Mouse (Mus musculus): ENCODE measurements at regions not wholly inside any gene's neighbourhood (a gene's known extent, or its start where the extent isn't known, plus 50 kb on each side); places are given as distances from the start of the nearest gene placed in this dataset.

DNA sequence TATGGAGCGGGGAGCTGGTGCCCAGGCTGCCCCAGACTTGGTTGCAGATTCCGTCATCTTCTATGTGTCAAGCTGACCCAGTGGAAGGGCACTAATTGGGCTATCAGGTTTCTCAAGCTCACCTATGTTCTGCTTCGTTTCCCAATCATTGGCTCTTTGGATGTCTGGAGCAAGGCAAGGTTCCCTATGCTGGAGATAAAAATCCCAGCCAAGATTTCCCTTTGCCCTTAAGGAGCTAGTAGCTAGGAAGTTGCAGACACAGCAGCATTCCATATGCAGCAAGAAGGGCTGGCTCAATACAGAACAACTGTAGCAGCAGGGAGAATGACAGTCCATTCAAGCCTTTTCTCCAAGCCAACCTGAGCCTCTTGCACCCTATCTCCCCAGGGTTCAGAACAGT, 159.2 kb upstream of the Zfp706 start:
- Histone ChIP-seq H3K4me3 (ENCODE audit: low read depth, low read length) (no peak overlapping the region), H3K27me3 (replicated peaks; ENCODE audit: insufficient read depth, low read length) (no peaks in the 10 kb centered on the region), H3K4me1 (ENCODE audit: insufficient read depth, low read depth, low read length) (no peaks in the 10 kb centered on the region), H3K9ac (replicated peaks; ENCODE audit: low read depth) (no peak overlapping the region), H3K27ac (ENCODE audit: low read length) (no peak overlapping the region), H3K4me2 (replicated peaks; ENCODE audit: low read depth, low read length) (no peak overlapping the region), H3K36me3 (ENCODE audit: insufficient read depth, low read length) (no peaks in the 10 kb centered on the region), H3K9me3 (ENCODE audit: low read length) (no peaks in the 10 kb centered on the region)
- TF ChIP-seq CTCF (IDR thresholded peaks at IDR 0.05) (no peak), EP300 (IDR thresholded peaks at IDR 0.05) (no peak)
- WGBS = 79% methylated on average over 3 of the region's 3 CpGs
- ATAC-seq (no peak), DNase-seq (ENCODE audit: low spot score) (no peak)

DNA sequence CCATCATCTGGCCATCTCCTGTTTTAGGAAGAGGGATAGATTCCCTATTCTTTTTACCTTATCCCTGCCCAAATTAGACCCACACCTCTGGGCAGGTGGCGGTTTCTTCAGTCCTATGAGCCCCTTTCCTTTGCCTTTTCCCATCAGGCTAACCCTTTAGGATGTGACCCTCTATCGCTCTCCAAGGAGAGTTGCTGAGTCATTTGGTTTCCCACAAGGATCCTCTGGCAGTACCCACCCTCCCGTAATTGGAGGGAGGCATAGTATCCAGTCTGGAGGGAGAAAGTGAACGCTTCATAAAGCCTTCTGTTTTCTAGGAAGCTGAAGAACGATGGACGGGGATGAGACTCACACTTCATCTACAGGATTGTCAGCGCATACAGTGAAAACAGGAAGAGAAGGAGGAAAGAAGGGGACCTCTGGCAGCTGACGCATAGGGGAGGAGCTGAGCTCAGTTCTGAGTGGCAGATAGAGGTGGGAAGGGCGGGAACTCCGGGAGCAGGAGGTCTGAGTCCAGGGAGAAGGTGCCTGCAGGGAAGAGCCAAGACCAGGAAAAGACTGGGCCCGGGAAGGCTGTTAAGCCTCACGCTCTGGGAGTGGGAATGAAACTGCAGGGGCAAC, 158.4 kb upstream of the Zfp706 start:
- H3K4me3 ChIP-seq (ENCODE audit: low read depth, low read length) = no peak overlapping the region
- no peak overlapping the region for H3K9ac ChIP-seq (replicated peaks; ENCODE audit: low read depth)
- H3K27me3 ChIP-seq (replicated peaks; ENCODE audit: insufficient read depth, low read length) = no peaks in the 10 kb centered on the region
- no peaks in the 10 kb centered on the region for H3K36me3 ChIP-seq (ENCODE audit: insufficient read depth, low read length)
- peak overlapping the region; percentile 40 for H3K4me2 ChIP-seq (replicated peaks; ENCODE audit: low read depth, low read length)
- H3K9me3 ChIP-seq (ENCODE audit: low read length) = no peaks in the 10 kb centered on the region
- TF ChIP-seq EP300 (IDR thresholded peaks at IDR 0.05) (no peak), CTCF (IDR thresholded peaks at IDR 0.05) (no peak)
- ATAC-seq = peak; percentile 80
- peak; percentile 62 for DNase-seq (ENCODE audit: low spot score)
- no peaks in the 10 kb centered on the region for H3K4me1 ChIP-seq (ENCODE audit: insufficient read depth, low read depth, low read length)
- no peak overlapping the region for H3K27ac ChIP-seq (ENCODE audit: low read length)
- 11% methylated on average over 12 of the region's 12 CpGs for WGBS

DNA sequence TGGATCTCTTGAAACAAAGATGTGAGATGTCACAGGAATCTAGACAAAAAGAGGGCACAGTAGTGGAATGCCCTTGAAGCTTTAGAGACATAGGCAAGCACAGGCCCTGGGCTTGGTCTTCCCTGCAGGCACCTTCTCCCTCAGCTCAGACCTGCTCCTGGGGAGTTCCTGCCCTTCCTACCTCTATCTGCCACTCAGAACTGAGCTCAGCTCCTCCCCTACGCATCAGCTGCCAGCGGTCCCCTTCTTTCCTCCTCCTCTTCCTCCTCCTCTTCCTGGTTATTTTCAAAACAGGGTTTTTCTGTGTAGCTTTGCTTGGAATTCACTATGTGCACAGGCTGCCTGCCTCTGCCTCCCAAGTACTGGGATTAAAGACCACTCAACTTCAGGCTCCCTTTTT, 157.6 kb upstream of the Zfp706 start:
- no peaks in the 10 kb centered on the region for H3K27me3 ChIP-seq (replicated peaks; ENCODE audit: insufficient read depth, low read length)
- H3K4me2 ChIP-seq (replicated peaks; ENCODE audit: low read depth, low read length) = no peak overlapping the region
- TF ChIP-seq CTCF (IDR thresholded peaks at IDR 0.05) (no peak), EP300 (IDR thresholded peaks at IDR 0.05) (no peak)
- H3K36me3 ChIP-seq (ENCODE audit: insufficient read depth, low read length) = no peaks in the 10 kb centered on the region
- no peaks in the 10 kb centered on the region for H3K9me3 ChIP-seq (ENCODE audit: low read length)
- H3K4me3 ChIP-seq (ENCODE audit: low read depth, low read length) = no peak overlapping the region
- H3K9ac ChIP-seq (replicated peaks; ENCODE audit: low read depth) = no peak overlapping the region
- DNase-seq (ENCODE audit: low spot score) = no peak
- WGBS = 38% methylated on average over 2 of the region's 2 CpGs
- ATAC-seq = no peak
- no peaks in the 10 kb centered on the region for H3K4me1 ChIP-seq (ENCODE audit: insufficient read depth, low read depth, low read length)
- H3K27ac ChIP-seq (ENCODE audit: low read length) = no peak overlapping the region

DNA sequence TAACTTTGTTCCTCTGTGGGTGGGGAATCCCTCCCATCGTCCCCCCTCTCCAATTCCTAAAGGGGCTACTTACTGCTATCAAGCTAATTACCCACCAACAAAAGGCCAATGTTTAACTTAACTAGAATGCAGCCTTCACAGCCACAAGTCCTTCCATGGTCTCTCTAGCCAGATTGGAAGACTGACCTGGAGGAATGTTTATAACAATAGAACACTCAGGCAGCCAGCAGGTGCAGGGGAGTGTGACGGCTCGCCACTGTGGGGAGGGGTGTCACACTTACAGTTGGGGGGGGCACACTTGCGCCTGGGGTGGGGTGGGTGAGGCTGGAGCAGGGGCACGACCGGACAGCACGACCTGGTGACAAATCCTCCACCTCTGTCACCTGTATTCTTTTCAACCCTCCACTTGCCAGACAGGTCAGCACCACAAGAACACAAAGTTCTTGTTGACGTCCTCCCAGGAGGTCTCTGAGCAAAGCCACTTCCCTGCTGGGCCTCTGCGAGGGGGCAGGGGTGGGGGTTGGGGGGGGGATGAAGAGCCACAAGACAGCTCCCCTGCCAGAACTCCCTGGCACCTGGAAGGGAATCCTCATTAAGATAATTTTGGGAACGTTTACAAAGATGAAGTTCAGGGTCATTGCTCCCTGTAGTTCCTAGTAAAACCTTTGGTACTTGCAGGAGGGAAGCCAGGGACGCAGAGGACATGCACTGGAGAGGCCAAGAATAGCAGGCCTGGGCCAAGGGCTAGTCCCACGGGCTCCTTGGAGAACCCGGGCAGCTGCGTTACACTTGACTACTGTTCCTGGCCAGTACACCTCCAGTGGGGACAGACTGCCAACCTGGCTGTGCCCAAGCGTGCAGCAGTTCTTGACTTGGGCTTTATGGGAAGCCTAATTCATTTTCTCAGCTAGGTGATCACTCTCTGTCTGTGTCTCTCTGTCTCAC, 156.9 kb upstream of the Zfp706 start:
- WGBS = 36% methylated on average over 15 of the region's 15 CpGs
- no peak overlapping the region for H3K27ac ChIP-seq (ENCODE audit: low read length)
- TF ChIP-seq EP300 (IDR thresholded peaks at IDR 0.05) (no peak), CTCF (IDR thresholded peaks at IDR 0.05) (no peak)
- no peaks in the 10 kb centered on the region for H3K4me1 ChIP-seq (ENCODE audit: insufficient read depth, low read depth, low read length)
- H3K9me3 ChIP-seq (ENCODE audit: low read length) = no peaks in the 10 kb centered on the region
- no peak overlapping the region for H3K9ac ChIP-seq (replicated peaks; ENCODE audit: low read depth)
- H3K27me3 ChIP-seq (replicated peaks; ENCODE audit: insufficient read depth, low read length) = no peaks in the 10 kb centered on the region
- ATAC-seq = no peak
- no peak overlapping the region for H3K4me3 ChIP-seq (ENCODE audit: low read depth, low read length)
- DNase-seq (ENCODE audit: low spot score) = no peak
- no peak overlapping the region for H3K4me2 ChIP-seq (replicated peaks; ENCODE audit: low read depth, low read length)
- no peaks in the 10 kb centered on the region for H3K36me3 ChIP-seq (ENCODE audit: insufficient read depth, low read length)

DNA sequence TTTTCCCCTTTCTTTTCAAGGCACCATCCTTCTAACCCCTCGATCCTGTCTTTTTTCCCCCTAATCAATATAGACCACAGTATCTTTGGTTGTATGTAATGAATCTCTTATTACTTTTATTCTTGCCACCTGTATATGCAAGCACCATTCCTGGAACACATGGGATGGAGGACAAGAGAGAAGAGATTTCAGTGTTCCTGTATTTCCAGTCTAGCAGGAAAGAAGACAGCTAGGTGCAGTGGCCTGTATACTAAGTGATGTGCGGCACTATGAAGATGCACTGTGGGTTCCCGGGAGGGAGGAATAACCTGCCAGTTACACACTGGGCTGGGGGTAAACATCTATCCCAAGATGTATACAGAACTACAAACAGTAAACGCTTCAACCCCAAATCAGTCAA, 152.4 kb upstream of the Zfp706 start:
- H3K9ac ChIP-seq (replicated peaks; ENCODE audit: low read depth) = no peak overlapping the region
- ATAC-seq (no peak), DNase-seq (ENCODE audit: low spot score) (no peak)
- H3K36me3 ChIP-seq (ENCODE audit: insufficient read depth, low read length) = no peaks in the 10 kb centered on the region
- TF ChIP-seq EP300 (IDR thresholded peaks at IDR 0.05) = no peak
- TF ChIP-seq CTCF (IDR thresholded peaks at IDR 0.05) = no peak
- no peak overlapping the region for H3K4me3 ChIP-seq (ENCODE audit: low read depth, low read length)
- no peak overlapping the region for H3K27ac ChIP-seq (ENCODE audit: low read length)
- H3K27me3 ChIP-seq (replicated peaks; ENCODE audit: insufficient read depth, low read length) = no peaks in the 10 kb centered on the region
- no peak overlapping the region for H3K4me2 ChIP-seq (replicated peaks; ENCODE audit: low read depth, low read length)
- 59% methylated on average over 4 of the region's 4 CpGs for WGBS
- H3K4me1 ChIP-seq (ENCODE audit: insufficient read depth, low read depth, low read length) = no peaks in the 10 kb centered on the region
- no peaks in the 10 kb centered on the region for H3K9me3 ChIP-seq (ENCODE audit: low read length)

DNA sequence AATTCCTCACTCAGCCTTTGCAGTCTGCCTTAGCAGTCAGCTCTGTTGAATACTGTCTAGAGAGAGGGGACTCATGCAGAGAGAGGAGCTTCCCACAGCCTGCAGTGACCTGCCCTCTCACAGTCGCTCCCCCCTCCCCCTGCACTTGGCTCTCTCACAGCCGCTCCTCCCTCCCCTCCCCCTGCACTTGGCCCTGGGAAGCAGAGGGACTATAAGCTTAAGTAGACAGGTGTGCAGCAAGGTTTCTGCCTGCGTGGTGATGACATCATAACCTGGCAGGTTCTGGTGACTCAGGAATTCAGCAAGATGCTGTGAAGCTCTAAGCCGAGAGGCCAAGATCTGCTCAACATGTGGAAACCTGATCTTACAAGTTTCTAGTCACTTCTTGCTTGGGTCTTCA, 151.8 kb upstream of the Zfp706 start:
- no peak overlapping the region for H3K4me3 ChIP-seq (ENCODE audit: low read depth, low read length)
- H3K27ac ChIP-seq (ENCODE audit: low read length) = no peak overlapping the region
- 5% methylated on average over 3 of the region's 4 CpGs for WGBS
- no peak overlapping the region for H3K4me2 ChIP-seq (replicated peaks; ENCODE audit: low read depth, low read length)
- peak; percentile 63 for DNase-seq (ENCODE audit: low spot score)
- ATAC-seq = peak; percentile 75
- no peaks in the 10 kb centered on the region for H3K4me1 ChIP-seq (ENCODE audit: insufficient read depth, low read depth, low read length)
- H3K9ac ChIP-seq (replicated peaks; ENCODE audit: low read depth) = no peak overlapping the region
- TF ChIP-seq EP300 (IDR thresholded peaks at IDR 0.05) (no peak), CTCF (IDR thresholded peaks at IDR 0.05) (no peak)
- H3K27me3 ChIP-seq (replicated peaks; ENCODE audit: insufficient read depth, low read length) = no peaks in the 10 kb centered on the region
- H3K36me3 ChIP-seq (ENCODE audit: insufficient read depth, low read length) = no peaks in the 10 kb centered on the region
- no peaks in the 10 kb centered on the region for H3K9me3 ChIP-seq (ENCODE audit: low read length)

All from lung, postnatal 0 days (tissue).